Mouse (Mus musculus): ENCODE data around the gene Slc44a5.
A peak's percentile ranks its signal among the peaks of the same experiment; 100 is the strongest.

Slc44a5 gene

GRCm38 (mm10) chr3:154171881-154172592, 198.8 kb downstream of the Slc44a5 start:
- DNase-seq (ENCODE audit: low read depth) = no peak

- DNase-seq (ENCODE audit: low read depth) = no peak
These were observed 199.3 kb downstream of the Slc44a5 start for GRCm38 (mm10) chr3:154172593-154172965.

- DNase-seq (ENCODE audit: low read depth) = no peak
These were observed 200.3 kb downstream of the Slc44a5 start for GRCm38 (mm10) chr3:154173556-154173955.

GRCm38 (mm10) chr3:154174031-154174430, 200.8 kb downstream of the Slc44a5 start:
- DNase-seq (ENCODE audit: low read depth) = no peak

- DNase-seq (ENCODE audit: low read depth) = no peak
These were observed 201.5 kb downstream of the Slc44a5 start for GRCm38 (mm10) chr3:154174766-154175165.

- DNase-seq (ENCODE audit: low read depth) = no peak
These were observed 204.5 kb downstream of the Slc44a5 start for GRCm38 (mm10) chr3:154177665-154178305.

- no peak for DNase-seq (ENCODE audit: low read depth)
These were observed 206.2 kb downstream of the Slc44a5 start for GRCm38 (mm10) chr3:154179423-154179920.

GRCm38 (mm10) chr3:154182987-154183386, 209.8 kb downstream of the Slc44a5 start:
- no peak for DNase-seq (ENCODE audit: low read depth)

GRCm38 (mm10) chr3:154183957-154184356, 210.7 kb downstream of the Slc44a5 start:
- no peak for DNase-seq (ENCODE audit: low read depth)

- no peak for DNase-seq (ENCODE audit: low read depth)
These were observed 215.4 kb downstream of the Slc44a5 start for GRCm38 (mm10) chr3:154188668-154189067.

GRCm38 (mm10) chr3:154192328-154193030, 219.2 kb downstream of the Slc44a5 start:
- DNase-seq (ENCODE audit: low read depth) = no peak

GRCm38 (mm10) chr3:154193189-154193840, 220.1 kb downstream of the Slc44a5 start:
- peak; percentile 34 for DNase-seq (ENCODE audit: low read depth)

- no peak for DNase-seq (ENCODE audit: low read depth)
These were observed 227.2 kb downstream of the Slc44a5 start for GRCm38 (mm10) chr3:154200422-154200828.

- no peak for DNase-seq (ENCODE audit: low read depth)
These were observed 228.6 kb downstream of the Slc44a5 start for GRCm38 (mm10) chr3:154201796-154202195.

GRCm38 (mm10) chr3:154202383-154202782, 229.1 kb downstream of the Slc44a5 start:
- no peak for DNase-seq (ENCODE audit: low read depth)

GRCm38 (mm10) chr3:154208479-154208878, 235.2 kb downstream of the Slc44a5 start:
- DNase-seq (ENCODE audit: low read depth) = no peak

GRCm38 (mm10) chr3:154209201-154209754, 236.0 kb downstream of the Slc44a5 start:
- DNase-seq (ENCODE audit: low read depth) = no peak

GRCm38 (mm10) chr3:154209776-154210430, 236.7 kb downstream of the Slc44a5 start:
- no peak for DNase-seq (ENCODE audit: low read depth)

GRCm38 (mm10) chr3:154210431-154211055, 237.3 kb downstream of the Slc44a5 start:
- no peak for DNase-seq (ENCODE audit: low read depth)

GRCm38 (mm10) chr3:154212551-154212950, 239.3 kb downstream of the Slc44a5 start:
- no peak for DNase-seq (ENCODE audit: low read depth)

- DNase-seq (ENCODE audit: low read depth) = no peak
These were observed 242.1 kb downstream of the Slc44a5 start for GRCm38 (mm10) chr3:154215309-154215708.

Data from c-Kit-positive CD71-positive TER-119-negative erythroid progenitor cells, embryonic 14.5 days (primary cell).